Mouse (Mus musculus): ENCODE results near the gene Nxnl1.

Gene Nxnl1

DNA sequence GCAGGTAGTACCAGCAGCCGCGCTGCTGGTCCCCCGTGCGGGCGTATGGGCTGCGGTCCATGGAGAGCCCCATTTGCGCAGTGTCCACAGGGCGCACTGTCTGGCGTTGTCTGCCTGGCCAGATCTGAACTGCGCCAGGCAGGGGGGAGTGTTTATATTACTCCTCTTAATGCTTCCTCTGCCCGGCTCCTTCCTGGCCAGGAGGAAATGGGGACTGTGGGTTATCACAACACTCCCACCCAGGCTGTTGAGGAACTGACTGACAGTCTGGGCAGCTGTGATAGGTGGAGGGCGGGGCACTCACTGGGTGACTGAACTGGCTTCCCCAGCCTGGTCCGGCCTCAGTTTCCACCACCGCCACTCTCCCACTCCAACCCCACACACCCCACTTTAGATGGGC is 54.8 kb downstream of the Nxnl1 start, which contains the start of gene Plvap:
Plvap (minus strand) TSS at position 109 of the 400 bp plus-strand sequence.
- peak; percentile 75 to 79 for DNase-seq
